Mouse (Mus musculus): ENCODE measurements around the gene Rfx1. TPM values are rescaled to one million over a fixed set of nuclear protein-coding genes. Genes with fewer than 3 reads are reported as not detected.

Gene Rfx1
- polyA plus RNA-seq, 1 experiment = 37.9 TPM

GRCm38 (mm10) chr8:84087156-84087555 is 20.5 kb downstream of the Rfx1 start:
- DNase-seq (ENCODE audit: extremely low spot score in 1 of 2, low spot score in 1 of 2) = no peak

GRCm38 (mm10) chr8:84087821-84088220 is 21.2 kb downstream of the Rfx1 start:
- no peak for DNase-seq (ENCODE audit: extremely low spot score in 1 of 2, low spot score in 1 of 2)

DNA sequence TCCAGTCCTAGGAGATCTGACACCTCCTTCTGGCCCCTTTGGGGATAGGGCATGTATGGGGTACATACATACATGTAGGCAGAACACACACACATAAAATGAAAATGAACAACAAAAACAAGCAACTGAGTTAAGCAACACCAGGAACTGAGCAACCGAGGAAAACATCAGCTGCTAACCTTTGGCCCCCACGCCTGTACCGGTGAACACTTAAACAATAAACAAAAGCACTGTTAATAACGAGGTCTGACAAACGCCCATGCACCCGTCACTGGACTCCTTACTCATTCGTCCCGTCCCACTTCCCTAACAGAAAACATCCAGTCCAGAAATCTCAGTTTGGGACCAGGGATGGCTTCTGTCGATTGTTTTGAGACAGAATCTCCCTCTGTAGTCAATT is 22.6 kb downstream of the Rfx1 start:
- no peak for DNase-seq (ENCODE audit: extremely low spot score in 1 of 2, low spot score in 1 of 2)

DNA sequence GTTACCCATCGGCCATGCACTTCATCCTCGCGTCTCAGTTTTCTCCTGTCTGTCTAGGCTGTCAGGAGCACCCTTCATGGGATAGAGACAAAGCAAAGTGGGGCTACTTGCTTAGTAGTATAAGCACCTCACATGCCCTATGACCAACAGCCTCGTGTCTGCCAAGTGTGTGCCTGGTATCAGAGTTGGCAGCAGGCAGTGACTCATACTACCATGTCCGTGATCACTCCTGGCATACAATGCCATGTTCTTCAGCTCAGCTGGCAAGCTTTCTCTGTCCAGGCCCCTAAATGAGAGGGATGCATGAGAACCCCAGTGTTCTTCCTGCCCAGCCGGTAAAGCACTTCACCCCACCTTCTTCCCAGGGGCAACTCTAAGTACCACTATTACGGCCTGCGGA is 24.0 kb downstream of the Rfx1 start:
- DNase-seq (ENCODE audit: extremely low spot score in 1 of 2, low spot score in 1 of 2) = no peak

DNA sequence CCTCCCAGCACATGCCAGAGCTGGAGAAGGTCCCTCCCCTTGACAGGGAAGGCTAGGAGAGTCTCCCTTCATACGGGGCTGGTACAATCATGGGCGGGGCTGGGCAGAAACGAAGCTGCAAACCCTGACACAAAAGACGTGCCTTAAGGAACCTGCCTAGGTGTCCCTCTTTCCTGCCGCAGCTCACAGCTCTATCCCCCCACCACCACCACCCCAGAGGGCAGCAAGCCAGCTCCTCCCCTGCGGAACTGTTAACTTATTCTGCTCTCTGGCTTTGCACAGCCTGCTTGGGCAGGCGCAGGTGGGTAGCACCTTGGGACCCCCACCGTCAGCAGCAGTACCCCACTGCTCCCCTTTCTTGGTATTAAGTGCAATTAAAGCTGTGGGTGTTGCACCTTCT is 29.4 kb downstream of the Rfx1 start:
- no peak for DNase-seq (ENCODE audit: extremely low spot score in 1 of 2, low spot score in 1 of 2)

- DNase-seq (ENCODE audit: extremely low spot score in 1 of 2, low spot score in 1 of 2) = no peak
These were observed 31.7 kb downstream of the Rfx1 start for GRCm38 (mm10) chr8:84098376-84098775.

DNA sequence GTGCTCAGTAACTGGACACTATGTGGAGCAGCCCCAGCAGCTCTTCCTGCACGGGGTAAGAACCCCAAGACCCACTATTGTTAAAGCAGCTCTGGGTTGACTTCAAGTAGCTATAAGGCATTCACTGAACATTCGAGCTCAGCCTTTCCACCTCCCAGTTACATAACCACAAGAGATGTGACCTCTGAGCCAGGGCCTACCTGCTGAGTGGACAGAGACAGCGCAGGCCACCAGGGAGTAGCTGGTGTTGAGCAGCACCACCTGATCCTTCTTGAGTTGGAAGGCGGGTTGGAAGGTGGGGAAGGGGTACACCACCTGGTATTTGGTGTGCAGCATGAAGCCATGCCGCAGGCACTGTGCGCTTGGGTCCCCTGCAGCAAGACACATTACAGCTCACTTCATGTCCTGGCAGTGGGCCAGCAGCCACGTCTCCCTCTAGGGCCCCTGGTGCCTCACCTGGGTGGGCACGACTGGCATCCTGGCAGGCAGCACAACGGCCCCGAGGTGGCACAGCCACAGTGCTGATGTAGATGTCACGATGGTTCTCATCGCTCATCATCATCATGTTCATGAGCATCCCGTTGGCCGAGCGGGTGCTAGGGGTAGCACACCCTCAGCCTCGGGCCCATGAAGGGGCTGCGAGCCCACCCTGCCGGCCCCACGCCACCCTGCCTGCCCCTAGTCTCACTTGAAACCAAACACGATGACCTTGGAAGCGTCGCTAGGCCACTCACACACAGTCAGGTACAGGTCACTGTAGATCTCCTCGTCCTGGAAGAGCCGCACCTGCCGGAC is 35.0 kb downstream of the Rfx1 start:
- DNase-seq (ENCODE audit: extremely low spot score in 1 of 2, low spot score in 1 of 2) = no peak

DNA sequence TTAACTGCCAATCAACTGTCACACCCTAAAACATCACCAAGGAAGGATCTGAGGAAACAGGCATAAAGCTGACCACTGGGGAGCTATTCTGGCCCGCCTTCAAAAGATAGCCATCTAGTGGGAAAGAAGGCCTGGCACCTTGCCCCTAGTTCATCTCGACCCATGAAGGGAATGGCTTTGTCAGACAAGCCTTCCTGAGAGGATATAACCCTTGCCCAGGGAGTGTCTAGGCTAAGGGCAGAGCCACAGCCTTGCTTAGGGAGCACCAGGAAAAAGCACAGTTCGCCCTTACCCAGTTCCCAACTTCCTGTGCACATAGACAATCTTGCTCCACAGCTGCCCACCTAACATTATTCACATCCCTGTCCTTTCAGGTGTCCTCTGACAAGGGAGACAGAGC is 37.0 kb downstream of the Rfx1 start:
- DNase-seq (ENCODE audit: extremely low spot score in 1 of 2, low spot score in 1 of 2) = no peak

DNA sequence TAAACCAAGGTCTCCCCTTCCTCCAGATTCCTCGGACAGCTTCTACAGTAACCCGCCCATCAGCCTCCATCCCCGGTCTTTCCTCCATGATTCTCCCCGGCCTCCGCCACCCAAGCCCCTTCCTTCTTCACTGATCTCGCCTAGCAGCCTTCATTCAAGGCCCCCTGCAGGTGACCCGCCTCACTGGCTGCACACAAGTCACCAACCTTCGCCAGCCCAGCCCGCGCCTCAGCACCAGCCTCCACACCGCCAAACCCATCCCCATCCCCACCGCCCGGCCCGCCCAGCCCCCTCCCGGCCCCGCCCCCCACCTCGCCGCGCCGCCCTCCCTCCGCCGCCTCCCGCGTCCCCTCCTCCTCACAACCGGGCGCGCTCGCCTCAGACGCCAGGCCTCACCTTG is 37.6 kb downstream of the Rfx1 start:
- DNase-seq (ENCODE audit: extremely low spot score in 1 of 2, low spot score in 1 of 2) = peak in 1 of 2 experiments; percentile 36

GRCm38 (mm10) chr8:84104697-84105609 is 38.3 kb downstream of the Rfx1 start, which contains the start of gene Dcaf15:
Gene Dcaf15, minus strand, starts transcription at chr8:84104768.
- peak; percentile 98 to 99 for DNase-seq (ENCODE audit: extremely low spot score in 1 of 2, low spot score in 1 of 2)

GRCm38 (mm10) chr8:84105676-84106075 is 39.0 kb downstream of the Rfx1 start:
- no peak for DNase-seq (ENCODE audit: extremely low spot score in 1 of 2, low spot score in 1 of 2)

DNA sequence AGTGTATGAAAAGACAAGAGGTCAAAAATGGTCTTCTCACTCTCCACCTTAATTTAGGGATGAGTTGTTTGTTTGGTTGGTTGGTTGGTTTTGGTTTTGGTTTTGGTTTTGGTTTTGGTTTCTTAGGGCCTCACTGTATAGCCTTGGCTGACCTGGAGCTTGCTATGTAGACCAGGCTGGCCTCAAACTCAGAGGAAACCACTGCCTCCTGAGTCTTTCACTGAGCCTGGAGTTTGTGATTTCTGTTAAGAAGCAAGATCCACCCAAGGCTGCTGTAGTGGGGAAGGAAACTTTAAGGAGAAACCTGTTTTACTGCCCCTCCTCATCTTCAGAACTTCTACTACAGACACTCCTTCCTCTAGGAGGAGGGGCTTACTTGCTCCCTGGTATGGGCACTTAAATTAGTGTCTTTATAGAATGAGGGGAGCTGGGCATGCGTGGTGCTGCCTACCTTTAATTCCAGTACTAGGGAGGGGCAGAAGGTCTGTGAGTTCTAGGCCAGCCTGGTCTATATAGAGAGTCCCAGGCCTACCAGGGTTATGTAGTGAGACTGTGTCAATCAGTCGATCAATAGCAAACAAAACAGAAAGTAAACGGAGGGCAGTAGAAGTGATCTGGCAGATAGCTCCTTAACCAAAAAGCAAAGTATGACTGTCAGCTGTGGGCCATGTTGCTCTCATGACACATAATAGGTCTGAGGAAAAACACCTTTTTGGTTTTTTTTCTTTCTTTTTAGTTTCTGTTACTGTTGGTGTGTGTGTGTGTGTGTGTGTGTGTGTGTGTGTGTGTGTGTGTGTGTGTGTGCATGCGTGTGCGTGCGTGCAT is 39.8 kb downstream of the Rfx1 start:
- no peak for DNase-seq (ENCODE audit: extremely low spot score in 1 of 2, low spot score in 1 of 2)

DNA sequence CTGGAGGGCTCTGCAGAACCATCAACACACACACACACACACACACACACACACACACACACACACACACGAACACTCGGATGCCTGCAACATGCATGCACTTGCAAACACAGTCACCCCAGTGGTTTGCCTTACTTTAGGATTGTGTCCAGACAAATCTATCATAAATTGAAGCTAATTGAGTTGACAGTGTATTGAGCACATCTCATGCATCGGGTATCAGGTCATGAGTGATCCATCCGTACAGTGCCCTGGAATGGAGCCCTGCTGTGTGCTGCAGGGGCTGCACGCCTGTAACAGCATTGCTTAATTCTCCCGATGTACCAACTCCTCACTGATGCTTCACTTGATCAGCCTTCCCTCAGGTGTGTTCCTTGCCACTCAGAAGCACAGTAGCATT is 49.0 kb downstream of the Rfx1 start:
- no peak for DNase-seq (ENCODE audit: extremely low spot score in 1 of 2, low spot score in 1 of 2)

- DNase-seq (ENCODE audit: extremely low spot score in 1 of 2, low spot score in 1 of 2) = no peak
These were observed 55.5 kb downstream of the Rfx1 start for GRCm38 (mm10) chr8:84122151-84122550.

DNA sequence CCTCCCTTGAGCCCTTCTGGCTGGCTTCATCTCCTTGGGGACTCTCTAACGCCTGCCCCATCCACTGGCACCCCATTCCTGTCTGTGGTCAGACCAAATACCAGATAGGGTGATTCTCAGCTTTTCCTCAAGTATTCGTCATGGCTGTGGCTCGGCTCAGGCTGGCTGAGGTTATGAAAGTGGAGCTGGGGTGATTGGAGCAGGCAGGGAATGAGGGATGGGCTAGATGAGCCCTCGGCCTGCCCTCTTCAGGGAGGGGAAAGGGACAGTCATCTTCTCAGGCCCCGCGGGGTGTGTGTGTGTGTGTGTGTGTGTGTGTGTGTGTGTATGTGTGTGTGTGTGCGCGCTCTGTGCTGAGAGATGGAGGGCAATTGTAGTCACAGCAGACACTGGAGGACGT is 59.0 kb downstream of the Rfx1 start, which contains the start of gene Podnl1:
Gene Podnl1, plus strand, starts transcription at position 334 of the 400 bp plus-strand sequence.
- no peak for DNase-seq (ENCODE audit: extremely low spot score in 1 of 2, low spot score in 1 of 2)

GRCm38 (mm10) chr8:84126742-84127141 is 60.1 kb downstream of the Rfx1 start:
- no peak for DNase-seq (ENCODE audit: extremely low spot score in 1 of 2, low spot score in 1 of 2)

DNA sequence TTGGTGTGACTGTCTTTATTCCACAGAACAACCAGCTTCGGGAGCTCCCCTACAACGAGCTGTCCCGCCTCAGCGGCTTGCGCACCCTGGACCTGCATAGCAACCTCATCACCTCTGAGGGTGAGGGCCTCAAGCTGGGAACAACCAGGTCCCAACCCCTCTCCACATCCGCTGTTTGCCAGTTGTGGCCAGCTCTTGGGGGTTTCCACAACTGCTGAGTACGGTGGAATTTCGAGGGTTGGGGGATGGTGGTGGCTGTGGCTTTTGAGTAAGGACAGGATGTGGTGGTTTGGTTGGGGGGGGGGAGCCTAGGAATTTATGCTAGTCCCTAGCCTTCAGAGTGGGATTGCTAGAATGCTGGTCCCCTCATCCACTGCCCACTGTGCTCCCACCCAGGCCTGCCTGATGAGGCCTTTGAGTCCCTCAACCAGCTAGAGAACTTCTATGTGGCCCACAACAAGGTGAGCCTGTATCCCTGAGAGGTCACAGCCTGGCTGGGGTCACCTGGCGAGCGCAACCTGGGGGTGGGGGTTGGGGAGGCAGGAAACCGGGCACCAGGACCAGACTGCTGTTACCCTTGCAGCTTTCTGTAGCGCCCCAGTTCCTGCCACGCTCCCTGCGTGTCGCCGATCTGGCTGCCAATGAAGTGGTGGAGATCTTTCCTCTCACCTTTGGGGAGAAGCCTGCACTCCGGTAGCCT is 60.7 kb downstream of the Rfx1 start:
- DNase-seq (ENCODE audit: extremely low spot score in 1 of 2, low spot score in 1 of 2) = no peak

DNA sequence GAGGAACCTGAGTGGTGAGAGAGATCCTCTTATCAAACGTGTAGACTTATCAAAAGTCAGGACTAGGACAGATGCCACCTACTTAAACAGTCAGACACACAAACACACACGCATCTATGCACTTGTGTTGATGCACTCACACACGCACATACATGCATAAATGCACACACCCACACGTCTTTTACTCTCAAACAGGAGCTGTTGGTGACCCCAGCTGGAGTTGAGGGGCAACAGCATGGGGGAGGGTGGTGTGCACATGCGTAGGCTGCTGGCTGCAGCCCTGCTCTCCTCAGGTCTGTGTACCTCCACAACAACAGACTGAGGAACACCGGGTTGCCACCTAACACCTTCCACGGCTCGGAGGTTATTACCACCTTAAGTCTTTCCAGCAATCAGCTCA is 61.6 kb downstream of the Rfx1 start:
- DNase-seq (ENCODE audit: extremely low spot score in 1 of 2, low spot score in 1 of 2) = no peak

DNA sequence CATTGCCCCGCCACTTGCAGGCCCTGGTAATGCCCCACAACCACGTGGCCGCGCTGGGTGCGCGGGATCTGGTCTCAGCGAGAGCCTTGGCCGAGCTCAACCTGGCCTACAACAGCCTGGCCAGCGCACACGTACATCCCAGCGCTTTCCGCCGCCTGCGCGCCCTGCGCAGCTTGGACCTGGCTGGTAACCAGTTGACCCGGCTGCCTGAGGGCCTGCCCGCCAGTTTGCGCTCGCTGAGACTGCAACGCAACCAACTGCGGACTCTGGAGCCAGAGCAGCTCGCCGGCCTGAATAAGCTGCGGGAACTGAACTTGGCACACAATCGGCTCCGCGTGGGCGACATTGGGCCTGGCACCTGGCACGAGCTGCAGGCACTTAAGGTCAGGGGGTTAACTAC is 64.2 kb downstream of the Rfx1 start:
- DNase-seq (ENCODE audit: extremely low spot score in 1 of 2, low spot score in 1 of 2) = peak in 1 of 2 experiments; percentile 15

DNA sequence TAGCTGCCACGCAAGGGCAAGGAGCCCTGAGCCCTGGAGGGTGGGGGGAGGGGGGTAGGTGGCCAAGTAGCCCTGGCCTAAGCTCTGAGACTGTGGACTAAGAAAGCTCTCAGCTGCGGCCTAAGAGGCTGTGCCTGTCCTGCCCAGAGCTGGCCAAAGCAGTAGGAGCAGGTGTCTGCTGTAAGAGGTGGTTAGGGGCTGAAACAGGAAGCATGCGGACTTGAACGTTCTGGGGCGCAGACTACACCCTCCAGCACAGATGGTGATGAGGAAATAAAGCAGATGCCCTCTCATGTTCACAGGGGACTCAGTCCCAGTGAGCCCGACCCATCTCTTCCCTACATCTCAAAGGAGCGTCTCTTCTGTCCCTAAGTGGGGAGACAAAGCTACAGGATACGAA is 65.6 kb downstream of the Rfx1 start:
- DNase-seq (ENCODE audit: extremely low spot score in 1 of 2, low spot score in 1 of 2) = no peak

Data from frontal cortex, adult 2 months (tissue).